Mouse (Mus musculus) stomach, postnatal 0 days (tissue): ENCODE measurements around the gene 4931406P16Rik. TPM values are rescaled to one million over a fixed set of nuclear protein-coding genes. Genes with fewer than 3 reads are reported as not detected.

Source experiments
- ATAC-seq: fragments of 200-750 bp; cut with Nextera tagmentation; 2 replicates; pipeline ENCODE4 v1.8.0; 2017; ENCODE audit not compliant: low FRiP score, low TSS enrichment
- DNase-seq: peaks from one replicate; pipeline ENCODE4 v3.0.0-alpha.2; 2016; ENCODE audit warnings: low spot score
- H3K27ac ChIP-seq: fragments of 300-500 bp; sonication (generic); replicated peaks from 2 replicates; pipeline ENCODE4 v1.5.1; 2014; ENCODE audit warnings: mild to moderate bottlenecking, control low read depth
- H3K27me3 ChIP-seq: fragments of 300-500 bp; sonication (generic); 2 replicates; pipeline ENCODE4 v1.6.1; 2014; ENCODE audit warnings: low read length; ENCODE audit not compliant: control insufficient read depth, insufficient read depth
- H3K36me3 ChIP-seq: fragments of 300-500 bp; sonication (generic); 2 replicates; pipeline ENCODE4 v1.6.1; 2014; ENCODE audit warnings: low read length, mixed read lengths; ENCODE audit not compliant: control insufficient read depth, insufficient read depth
- H3K4me1 ChIP-seq: fragments of 300-500 bp; sonication (generic); replicated peaks from 2 replicates; pipeline ENCODE4 v1.6.1; 2014; ENCODE audit warnings: antibody characterized with exemption; ENCODE audit not compliant: control insufficient read depth, insufficient read depth
- H3K4me2 ChIP-seq: fragments of 300-500 bp; sonication (generic); replicated peaks from 2 replicates; pipeline ENCODE4 v1.6.1; 2014; ENCODE audit warnings: low read depth, mild to moderate bottlenecking, control low read depth, moderate library complexity
- H3K4me3 ChIP-seq: fragments of 300-500 bp; sonication (generic); 2 replicates; pipeline ENCODE4 v1.5.1; 2014; ENCODE audit warnings: low read depth, low read length, control low read depth
- H3K9ac ChIP-seq: fragments of 300-500 bp; sonication (generic); 2 replicates; pipeline ENCODE4 v1.6.1; 2014; ENCODE audit warnings: mild to moderate bottlenecking, low read length, control low read depth, mixed read lengths
- H3K9me3 ChIP-seq: fragments of 300-500 bp; sonication (generic); 2 replicates; pipeline ENCODE4 v1.6.1; 2016; ENCODE audit warnings: low read length; ENCODE audit not compliant: control insufficient read depth
- CTCF ChIP-seq: IDR thresholded peaks from 2 replicates; pipeline ENCODE4 v1.5.1; 2016; ENCODE audit warnings: antibody characterized with exemption, low read depth, mild to moderate bottlenecking, moderate library complexity
- EP300 ChIP-seq: optimal IDR thresholded peaks from 2 replicates; pipeline ENCODE3; 2016; ENCODE audit warnings: antibody characterized with exemption
- WGBS: fragments of 180-500 bp; shearing (Covaris S2); extraction: QIAGEN DNeasy Blood & Tissue Kit; methylation state at CpG from one replicate; pipeline ENCODE4 v1.1.7; 2014; 5-methylcytosine and 5-hydroxymethylcytosine counted together
- polyA plus RNA-seq: library from polyadenylated mRNA; unstranded; fragments of >200 nt; fragmentation: Nextera tagmentation; extraction: Ambion mirVana; gene quantifications from 2 replicates; pipeline ENCODE4 v1.2.1, GENCODE M21; 2015

The 4931406P16Rik gene
- polyA plus RNA-seq, 1 experiment from 2014 or later = 16.1 TPM

DNA sequence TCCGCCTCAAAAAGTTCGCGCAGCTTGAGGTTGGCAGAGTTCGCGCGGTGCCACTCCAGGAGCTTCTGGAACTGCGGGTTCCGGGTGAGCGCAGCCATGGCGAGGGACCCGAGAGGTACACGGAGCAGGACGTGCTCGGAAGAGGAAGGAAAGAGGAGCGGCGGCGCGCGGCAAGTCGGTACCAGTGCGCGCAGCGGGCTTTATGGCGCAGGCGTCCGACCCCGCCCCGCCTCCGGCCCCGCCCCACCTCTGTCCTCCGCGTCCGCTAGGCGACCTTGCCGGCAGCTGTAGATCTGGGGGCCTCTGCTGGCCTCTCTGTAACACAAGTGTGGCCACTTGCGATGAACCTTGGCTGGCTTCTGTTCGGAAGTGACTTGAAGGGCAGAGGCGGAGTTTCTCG, 83.2 kb downstream of the 4931406P16Rik start, which contains the start of gene Gpi1:
Gene Gpi1, minus strand, starts transcription at position 221 of the 400 bp plus-strand sequence.
- H3K4me3 ChIP-seq = peak within 1 kb of the TSS; percentile 77
- 0 out of 2 replicates have a peak, but pooled peaks cover 3% of the 10 kb centered on the region for H3K4me1 ChIP-seq
- H3K4me2 ChIP-seq = peak within 1 kb of the TSS; percentile 80
- peak within 1 kb of the TSS; percentile 82 for H3K9ac ChIP-seq
- peaks cover 10% of the 10 kb centered on the region for H3K36me3 ChIP-seq
- H3K27ac ChIP-seq = peak within 1 kb of the TSS; percentile 90
- ATAC-seq (peak; percentile 75), DNase-seq (peak; percentile 94)
- no peak for TF ChIP-seq EP300
- peak; percentile 67 for TF ChIP-seq CTCF
- WGBS = under 1% methylated on average over 36 of the region's 39 CpGs
- no peaks in the 10 kb centered on the region for H3K27me3 ChIP-seq
- H3K9me3 ChIP-seq = no peaks in the 10 kb centered on the region

DNA sequence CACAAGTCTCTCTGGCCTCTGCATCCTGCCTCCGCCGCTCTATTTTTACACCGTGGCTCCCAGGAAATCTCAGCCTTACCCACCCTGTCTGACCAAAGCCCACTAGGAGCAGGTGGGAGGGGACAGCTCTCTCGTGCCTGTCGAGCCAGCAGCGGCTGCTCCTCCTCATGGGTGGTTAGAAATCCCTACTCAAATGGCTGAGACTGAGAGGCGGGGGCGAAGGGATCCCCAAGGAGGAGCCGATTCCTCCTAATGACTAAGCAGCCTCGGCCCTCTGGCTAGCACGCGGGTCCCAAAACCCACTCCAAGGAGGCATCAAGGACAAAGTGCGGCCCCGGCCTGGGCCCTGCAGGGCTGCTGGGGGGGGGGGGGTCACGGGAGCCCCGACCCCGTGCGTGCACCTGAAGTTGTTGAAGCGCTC, 83.7 kb downstream of the 4931406P16Rik start:
- WGBS = 0% methylated on average over 14 of the region's 19 CpGs
- H3K4me3 ChIP-seq = peak overlapping the region; percentile 77
- 0 out of 2 replicates have a peak, but pooled peaks cover 3% of the 10 kb centered on the region for H3K4me1 ChIP-seq
- peaks cover 10% of the 10 kb centered on the region for H3K36me3 ChIP-seq
- peak overlapping the region; percentile 80 for H3K4me2 ChIP-seq
- H3K27me3 ChIP-seq = no peaks in the 10 kb centered on the region
- H3K9me3 ChIP-seq = no peaks in the 10 kb centered on the region
- H3K9ac ChIP-seq = peak overlapping the region; percentile 82
- DNase-seq = peak; percentile 59
- TF ChIP-seq CTCF = no peak
- no peak for TF ChIP-seq EP300
- peak overlapping the region; percentile 90 for H3K27ac ChIP-seq
- peak; percentile 1 for ATAC-seq

DNA sequence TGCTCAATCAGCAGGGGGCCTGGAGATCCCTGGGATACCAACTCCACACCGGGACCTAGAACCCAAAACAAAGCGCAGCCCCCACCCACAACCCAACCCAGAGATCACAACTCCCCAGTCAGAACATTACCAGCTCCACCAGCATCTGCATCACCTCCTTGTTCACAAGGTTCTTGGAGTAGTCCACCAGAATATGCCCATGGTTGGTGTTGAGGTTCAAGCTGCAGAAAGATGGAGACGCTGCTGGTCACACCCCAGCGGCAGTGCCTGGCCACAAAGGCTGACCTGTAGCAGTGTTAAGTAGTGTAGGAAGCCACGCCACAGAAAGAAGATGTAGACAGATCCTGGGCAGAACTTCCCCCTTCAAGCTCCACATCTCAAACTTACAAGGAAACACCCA, 84.2 kb downstream of the 4931406P16Rik start:
- no peak for ATAC-seq
- peak overlapping the region; percentile 77 for H3K4me3 ChIP-seq
- H3K4me2 ChIP-seq = peak overlapping the region; percentile 80
- peaks cover 10% of the 10 kb centered on the region for H3K36me3 ChIP-seq
- no peaks in the 10 kb centered on the region for H3K9me3 ChIP-seq
- H3K4me1 ChIP-seq = 0 out of 2 replicates have a peak, but pooled peaks cover 3% of the 10 kb centered on the region
- H3K27me3 ChIP-seq = no peaks in the 10 kb centered on the region
- TF ChIP-seq CTCF (no peak), EP300 (no peak)
- no peak for DNase-seq
- whole genome bisulfite sequencing = 19% methylated on average over 5 of the region's 5 CpGs
- H3K9ac ChIP-seq = peak overlapping the region; percentile 82
- peak overlapping the region; percentile 90; the same call in 1 of the 2 replicates for H3K27ac ChIP-seq

DNA sequence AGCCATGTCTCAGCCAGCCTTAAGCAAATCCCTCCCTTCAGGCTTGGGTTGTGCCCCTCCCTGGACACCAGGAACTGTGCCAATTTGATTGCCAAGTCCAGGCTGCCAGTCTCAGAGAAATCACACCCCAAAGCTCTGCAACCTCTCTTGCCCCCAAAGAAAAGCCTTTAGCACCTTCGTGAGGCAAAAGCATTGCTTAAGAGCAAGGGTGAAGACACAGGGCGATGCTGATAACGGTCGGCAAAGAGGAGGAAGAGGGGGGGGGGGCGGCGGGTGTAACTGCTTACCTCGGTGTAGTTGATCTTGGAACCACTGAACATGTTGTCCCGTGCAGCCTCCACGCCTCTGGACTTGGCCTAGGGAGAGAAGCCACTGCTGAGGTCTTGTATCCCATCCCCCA, 84.7 kb downstream of the 4931406P16Rik start:
- DNase-seq = peak; percentile 57
- Histone ChIP-seq H3K4me2 (peak overlapping the region; percentile 80), H3K27ac (no peak overlapping the region), H3K27me3 (no peaks in the 10 kb centered on the region), H3K9ac (no peak overlapping the region; the same call in 1 of the 2 replicates), H3K4me3 (peak overlapping the region; percentile 77; the same call in 1 of the 2 replicates), H3K9me3 (no peaks in the 10 kb centered on the region), H3K36me3 (peaks cover 10% of the 10 kb centered on the region), H3K4me1 (0 out of 2 replicates have a peak, but pooled peaks cover 3% of the 10 kb centered on the region)
- WGBS = 44% methylated on average over 7 of the region's 9 CpGs
- ATAC-seq = no peak
- TF ChIP-seq EP300 (no peak), CTCF (no peak)

DNA sequence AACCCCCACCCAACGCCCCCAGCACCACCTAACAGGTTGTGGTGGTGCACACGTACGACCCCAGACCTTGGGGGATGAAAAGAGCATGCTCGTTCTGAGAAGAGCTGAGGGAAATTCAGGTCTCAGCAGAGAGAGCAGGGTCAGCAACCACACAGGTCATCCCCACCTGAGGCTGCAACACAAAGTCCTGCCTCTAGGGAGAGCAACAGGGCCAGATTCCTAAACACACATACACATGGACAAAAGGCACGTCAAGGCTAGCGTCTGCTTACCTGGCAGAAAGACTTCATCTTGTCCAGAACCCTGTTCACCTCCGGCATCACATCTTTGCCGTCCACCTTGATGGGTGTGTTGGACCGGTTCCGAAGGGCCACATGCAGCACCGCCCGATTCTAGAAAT, 86.5 kb downstream of the 4931406P16Rik start:
- 81% methylated on average over 12 of the region's 12 CpGs for WGBS
- DNase-seq (peak; percentile 28), ATAC-seq (no peak)
- no peak overlapping the region for H3K4me3 ChIP-seq
- no peaks in the 10 kb centered on the region for H3K27me3 ChIP-seq
- no peak overlapping the region for H3K27ac ChIP-seq
- TF ChIP-seq CTCF (peak; percentile 46; the same call in 1 of the 2 replicates), EP300 (no peak)
- peaks cover 23% of the 10 kb centered on the region for H3K36me3 ChIP-seq
- H3K4me2 ChIP-seq = no peak overlapping the region
- H3K4me1 ChIP-seq = 0 out of 2 replicates have a peak, but pooled peaks cover 3% of the 10 kb centered on the region
- no peak overlapping the region; the same call in 1 of the 2 replicates for H3K9ac ChIP-seq
- H3K9me3 ChIP-seq = no peaks in the 10 kb centered on the region

DNA sequence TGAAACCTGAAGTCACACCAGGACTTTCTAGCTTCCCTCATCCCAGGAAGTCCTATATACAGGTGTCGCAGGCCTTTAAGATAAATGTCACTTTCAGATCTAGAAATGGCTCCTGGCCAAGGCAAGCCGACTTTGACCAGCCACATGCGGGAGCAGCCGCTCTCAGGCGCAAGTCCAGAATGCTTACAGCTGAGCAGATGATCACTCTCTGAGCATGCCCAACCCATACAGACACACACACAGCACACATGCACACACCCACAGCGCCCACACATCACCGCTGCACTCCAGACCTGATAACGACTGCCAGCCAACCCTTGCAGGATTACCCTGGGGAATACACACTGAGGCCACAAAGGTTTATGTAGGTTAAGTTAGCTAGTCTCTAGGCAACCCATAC, 87.3 kb downstream of the 4931406P16Rik start:
- Histone ChIP-seq H3K9me3 (no peaks in the 10 kb centered on the region), H3K27ac (no peak overlapping the region), H3K4me3 (no peak overlapping the region), H3K4me2 (no peak overlapping the region), H3K4me1 (0 out of 2 replicates have a peak, but pooled peaks cover 3% of the 10 kb centered on the region), H3K27me3 (no peaks in the 10 kb centered on the region), H3K36me3 (peaks cover 23% of the 10 kb centered on the region), H3K9ac (no peak overlapping the region)
- 47% methylated on average over 8 of the region's 8 CpGs for WGBS
- peak; percentile 77 for DNase-seq
- TF ChIP-seq CTCF (no peak), EP300 (no peak)
- ATAC-seq = peak; percentile 78
